Comparison of ENCODE assay signal across 8 mouse cellular contexts in genomic region chr12:109053020-109053806, GRCm38 (mm10). TPM values are rescaled to one million over a fixed set of nuclear protein-coding genes. Genes with fewer than 3 reads are reported as not detected.
DNase-seq lines count a peak whose midpoint lies in the region; ATAC-seq and TF ChIP-seq lines count a peak whose summit lies in the region.

No protein-coding gene starts in this region.

- under 1% methylated on average over 105 of the region's 105 CpGs for WGBS in heart, embryonic 10.5 days
- 3% methylated on average over 82 of the region's 105 CpGs for WGBS in forebrain, postnatal 0 days
- WGBS in liver, embryonic 15.5 days (ENCODE audit: insufficient replicate concordance): 1% methylated on average over 93 of the region's 105 CpGs

- no peaks in the 10 kb centered on the region for H3K9me3 ChIP-seq in heart, embryonic 10.5 days
- H3K9me3 ChIP-seq in ES-E14 (ENCODE audit: control insufficient read depth, insufficient read depth, low read depth, low read length): no peaks in the 10 kb centered on the region
- no peaks in the 10 kb centered on the region for H3K9me3 ChIP-seq in forebrain, postnatal 0 days (ENCODE audit: low read length)
- no peaks in the 10 kb centered on the region for H3K9me3 ChIP-seq in liver, embryonic 15.5 days (replicated peaks)

- H3K4me1 ChIP-seq in heart, embryonic 10.5 days: peaks cover 23% of the 10 kb centered on the region
- H3K4me1 ChIP-seq in ES-E14 (ENCODE audit: control insufficient read depth in 2 of 2, insufficient read depth in 2 of 2, low read length in 2 of 2, poor library complexity in 1 of 2): no peaks in the 10 kb centered on the region
- no peaks in the 10 kb centered on the region; the same call in 1 of the 2 replicates for H3K4me1 ChIP-seq in forebrain, postnatal 0 days (ENCODE audit: insufficient read depth)
- H3K4me1 ChIP-seq in liver, embryonic 15.5 days (replicated peaks): 0 out of 2 replicates have a peak, but pooled peaks cover 8% of the 10 kb centered on the region

- ATAC-seq in forebrain, postnatal 0 days: peak; percentile 40
- no peak for ATAC-seq in liver, embryonic 15.5 days (ENCODE audit: insufficient read depth)
- ATAC-seq in cerebellum, adult (ENCODE audit: insufficient number of reproducible peaks, low FRiP score, low TSS enrichment): no peak

- TF ChIP-seq CTCF in forebrain, postnatal 0 days (IDR thresholded peaks at IDR 0.05; ENCODE audit: low read depth): no peak

- in situ Hi-C loops in ES-E14 (cut with MboI; ENCODE audit: low sequenced_read_pairs in 2 of 2, unreplicated experiment in 2 of 2): no loop called here

- H3K4me2 ChIP-seq in forebrain, postnatal 0 days (ENCODE audit: low read depth): peak overlapping the region; percentile 94
- peak overlapping the region; percentile 51 for H3K4me2 ChIP-seq in liver, embryonic 15.5 days

- H3K27ac ChIP-seq in heart, embryonic 10.5 days: peak overlapping the region; percentile 62
- no peak overlapping the region for H3K27ac ChIP-seq in ES-E14 (ENCODE audit: insufficient read depth, low read depth, low read length, poor library complexity, severe bottlenecking)
- H3K27ac ChIP-seq in forebrain, postnatal 0 days (ENCODE audit: low read depth, low read length): no peak overlapping the region
- no peak overlapping the region for H3K27ac ChIP-seq in liver, embryonic 15.5 days (replicated peaks)

- no peaks in the 10 kb centered on the region for H3K36me3 ChIP-seq in heart, embryonic 10.5 days
- no peaks in the 10 kb centered on the region for H3K36me3 ChIP-seq in ES-E14 (ENCODE audit: control insufficient read depth, insufficient read depth, low read length, poor library complexity, severe bottlenecking)
- no peaks in the 10 kb centered on the region for H3K36me3 ChIP-seq in forebrain, postnatal 0 days (ENCODE audit: insufficient read depth)
- no peaks in the 10 kb centered on the region for H3K36me3 ChIP-seq in liver, embryonic 15.5 days (replicated peaks)

- peak overlapping the region; percentile 8; the same call in 1 of the 2 replicates for H3K9ac ChIP-seq in ES-E14 (ENCODE audit: insufficient read depth, low read depth, low read length, poor library complexity, severe bottlenecking)
- peak overlapping the region; percentile 53 for H3K9ac ChIP-seq in forebrain, postnatal 0 days
- H3K9ac ChIP-seq in liver, embryonic 15.5 days: no peak overlapping the region

- DNase-seq in heart, embryonic 10.5 days (ENCODE audit: low spot score): no peak
- no peak for DNase-seq in heart, adult 11 months
- DNase-seq in ES-E14 (ENCODE audit: low read depth, low spot score): no peak
- no peak for DNase-seq in forebrain, postnatal 0 days
- no peak for DNase-seq in layer of hippocampus, adult 9-10 months (ENCODE audit: low spot score)
- DNase-seq in thymus, postnatal 14 days: no peak

- H3K27me3 ChIP-seq in heart, embryonic 10.5 days (ENCODE audit: insufficient read depth, poor library complexity, severe bottlenecking): peaks cover 98% of the 10 kb centered on the region
- H3K27me3 ChIP-seq in forebrain, postnatal 0 days (ENCODE audit: insufficient read depth, low read length): peaks cover 57% of the 10 kb centered on the region
- peaks cover 81% of the 10 kb centered on the region for H3K27me3 ChIP-seq in liver, embryonic 15.5 days

- peak overlapping the region; percentile 73 for H3K4me3 ChIP-seq in heart, embryonic 10.5 days
- H3K4me3 ChIP-seq in ES-E14 (ENCODE audit: insufficient read depth in 1 of 2, low read depth in 1 of 2, low read length in 2 of 2, poor library complexity in 1 of 2, severe bottlenecking in 1 of 2): peak overlapping the region; percentile 70 to 72
- H3K4me3 ChIP-seq in forebrain, postnatal 0 days (ENCODE audit: low read depth, low read length): peak overlapping the region; percentile 44
- H3K4me3 ChIP-seq in liver, embryonic 15.5 days (replicated peaks): peak overlapping the region; percentile 36

TF ChIP-seq in ES-E14, 5 proteins besides CTCF, POLR2A, EP300 and RAD21:
- TF ChIP-seq CHD2 (IDR thresholded peaks at IDR 0.05; ENCODE audit: low read depth, low read length): no peak
- TF ChIP-seq MAFK (IDR thresholded peaks at IDR 0.05; ENCODE audit: insufficient read depth, low read depth, low read length): no peak
- no peak for TF ChIP-seq ZNF384 (IDR thresholded peaks at IDR 0.05; ENCODE audit: low read depth, low read length)
- no peak for TF ChIP-seq ZC3H11A (IDR thresholded peaks at IDR 0.05; ENCODE audit: borderline replicate concordance, low read depth, low read length)
- no peak for TF ChIP-seq HCFC1 (IDR thresholded peaks at IDR 0.05; ENCODE audit: borderline replicate concordance, insufficient read depth, low read length)

RNA-seq across cellular contexts. Expression of gene Begain, which starts 14.8 kb away (rescaled TPM):
- polyA plus RNA-seq in heart, embryonic 10.5 days (2016; fragmentation: Nextera tagmentation; extraction: Ambion mirVana): 1.2 and 3.2 TPM in 2 replicates
- 1.3 and 1.9 TPM in 2 replicates for total RNA-seq in ES-E14 (2012; rRNA removed)
- total RNA-seq in forebrain, postnatal 0 days (2014; rRNA removed): 50.2 and 61.2 TPM in 2 replicates
- 20.8 and 25.9 TPM in 2 replicates for polyA plus RNA-seq in forebrain, postnatal 0 days (2015; fragmentation: Nextera tagmentation; extraction: Ambion mirVana)
- 0.69 and 1.1 TPM in 2 replicates for polyA plus RNA-seq in liver, embryonic 15.5 days (2015; fragmentation: Nextera tagmentation; extraction: Ambion mirVana)
